Mouse (Mus musculus) adrenal gland (tissue): ENCODE data around the gene Dnah2.
"Not testable (repeated sequence)": the region's sequence is repeated elsewhere in the genome, so short reads cannot be mapped to it uniquely, and the experiment has no call there.

Experiments
- intact Hi-C: fragments of 180-260 bp; cut with DNase I; formaldehyde crosslinking; loops from one replicate; pipeline ENCODE4 v1.15.1; 2025

Dnah2 gene

DNA sequence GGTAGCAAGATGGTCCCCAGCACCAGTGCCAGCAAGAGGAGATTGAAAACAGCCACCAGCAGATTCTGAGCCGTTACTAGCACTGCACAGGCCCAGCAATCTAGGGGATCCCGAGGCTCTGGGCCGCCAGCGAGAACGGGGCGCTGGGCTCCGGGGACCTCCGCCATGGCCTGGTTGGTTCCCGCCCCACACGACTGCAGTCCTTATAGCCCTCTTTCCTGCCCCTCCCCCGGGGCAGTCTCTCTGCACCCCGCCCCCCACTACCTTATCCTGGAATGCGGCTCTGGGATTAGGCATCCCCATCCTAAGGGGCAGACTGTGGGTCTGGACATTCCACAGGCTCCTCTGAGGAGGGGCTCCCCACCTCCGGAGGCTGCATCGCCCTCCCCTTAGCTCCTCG is 150.9 kb downstream of the Dnah2 start, which contains the start of gene Tmem88:
TSS of gene Tmem88 (minus strand) at position 176 of the 400 bp plus-strand sequence.
- intact Hi-C loops = no loop called here

DNA sequence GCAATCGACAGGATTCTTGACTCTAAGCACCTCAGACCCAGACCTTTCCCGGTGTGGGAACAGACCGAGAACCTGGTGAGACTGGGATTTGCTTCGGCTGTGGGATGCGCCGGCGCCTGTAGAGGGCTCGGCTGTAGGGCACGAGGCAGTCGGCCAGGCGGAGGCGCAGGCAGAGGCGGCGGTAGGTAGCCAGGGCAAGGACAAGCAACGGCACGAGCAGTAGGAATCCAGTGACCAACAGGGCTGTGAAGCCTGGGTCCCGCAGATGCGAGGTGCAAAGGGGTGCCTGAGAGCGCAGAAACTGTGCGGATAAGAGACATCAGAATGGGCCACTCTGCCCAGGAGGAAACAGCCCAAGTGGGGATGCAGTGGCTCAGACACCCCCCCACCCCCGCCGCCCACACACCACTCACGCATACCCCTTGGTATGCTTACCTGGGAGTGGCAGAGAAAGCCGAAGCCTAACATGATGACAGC is 151.3 kb downstream of the Dnah2 start:
- intact Hi-C loops = no loop called here

DNA sequence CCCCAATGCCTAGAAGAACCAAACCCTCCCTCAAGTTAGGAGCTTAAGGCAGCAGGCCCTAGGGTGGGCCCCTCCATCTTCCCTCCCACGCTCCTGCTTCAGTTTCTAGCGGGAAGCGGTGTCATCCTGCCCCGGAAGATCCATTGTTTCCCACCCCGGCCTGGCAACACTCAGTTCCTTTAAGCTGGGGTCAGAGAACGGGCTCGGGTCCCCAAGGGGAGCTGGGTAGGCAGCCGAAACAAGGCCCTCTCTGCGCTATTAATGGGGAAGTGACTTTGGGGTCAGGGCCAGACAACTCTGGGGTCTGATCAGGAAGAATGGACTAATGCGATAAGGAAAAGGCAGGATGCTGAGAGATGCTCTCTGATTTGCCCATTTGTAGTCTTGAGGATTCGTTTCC is 152.1 kb downstream of the Dnah2 start:
- intact Hi-C loops = no loop called here

DNA sequence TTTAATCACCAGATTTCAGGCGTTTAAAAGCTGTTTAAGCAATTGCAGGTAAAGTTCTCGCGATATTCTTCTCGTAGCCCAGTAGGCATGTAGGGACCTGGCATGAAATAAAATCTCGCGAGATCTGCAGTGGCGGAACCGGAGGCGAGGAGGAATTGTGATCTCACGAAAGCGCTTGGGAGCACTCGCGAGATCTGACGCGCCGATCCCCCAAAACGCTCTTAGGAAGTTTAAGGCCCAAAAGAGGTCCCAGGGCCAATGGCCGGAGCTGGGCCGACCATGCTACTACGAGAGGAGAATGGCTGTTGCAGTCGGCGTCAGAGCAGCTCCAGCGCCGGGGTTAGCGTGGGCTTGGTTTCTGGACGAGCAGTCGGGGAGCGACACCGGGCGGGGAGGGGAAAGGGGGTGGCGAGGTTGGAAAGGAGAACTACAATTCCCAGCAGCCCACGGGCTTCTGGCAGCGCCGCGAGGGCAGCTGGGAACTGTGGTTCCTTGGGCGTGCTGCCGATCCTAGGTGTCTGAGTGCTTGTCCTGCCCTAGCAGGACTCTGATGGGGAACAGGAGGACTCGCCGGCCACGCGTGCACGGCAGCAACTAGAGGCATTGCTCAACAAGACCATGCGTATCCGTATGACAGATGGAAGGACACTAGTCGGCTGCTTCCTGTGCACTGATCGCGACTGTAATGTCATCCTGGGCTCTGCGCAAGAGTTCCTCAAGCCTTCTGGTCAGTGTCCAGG is 153.1 kb downstream of the Dnah2 start:
- intact Hi-C loops = no loop called here

DNA sequence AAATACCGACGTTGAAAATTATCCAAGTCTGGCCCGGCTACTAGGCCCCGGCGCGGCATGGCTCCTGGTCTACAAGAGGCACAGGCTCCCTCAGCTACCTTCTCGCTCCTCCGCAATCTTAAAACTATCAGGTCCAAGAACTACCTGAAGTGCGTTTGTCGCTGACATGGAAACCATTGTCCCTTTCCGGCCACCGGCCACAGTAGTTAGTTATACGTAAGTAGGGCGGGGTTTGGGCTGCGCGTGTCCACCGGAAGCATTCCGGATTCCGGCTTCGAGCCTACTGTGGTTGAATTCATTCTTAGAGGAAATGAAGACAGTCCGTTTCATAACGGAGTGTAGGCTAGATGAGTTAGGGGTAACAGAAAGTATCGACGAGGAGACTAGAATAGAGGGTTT is 153.7 kb downstream of the Dnah2 start, which contains the start of the genes Naa38 and Cyb5d1:
TSS of gene Naa38 (plus strand) at position 253 of the 399 bp plus-strand sequence.
TSS of gene Cyb5d1 (minus strand) at position 397 of the 399 bp plus-strand sequence.
- intact Hi-C loops = not testable (repeated sequence)

DNA sequence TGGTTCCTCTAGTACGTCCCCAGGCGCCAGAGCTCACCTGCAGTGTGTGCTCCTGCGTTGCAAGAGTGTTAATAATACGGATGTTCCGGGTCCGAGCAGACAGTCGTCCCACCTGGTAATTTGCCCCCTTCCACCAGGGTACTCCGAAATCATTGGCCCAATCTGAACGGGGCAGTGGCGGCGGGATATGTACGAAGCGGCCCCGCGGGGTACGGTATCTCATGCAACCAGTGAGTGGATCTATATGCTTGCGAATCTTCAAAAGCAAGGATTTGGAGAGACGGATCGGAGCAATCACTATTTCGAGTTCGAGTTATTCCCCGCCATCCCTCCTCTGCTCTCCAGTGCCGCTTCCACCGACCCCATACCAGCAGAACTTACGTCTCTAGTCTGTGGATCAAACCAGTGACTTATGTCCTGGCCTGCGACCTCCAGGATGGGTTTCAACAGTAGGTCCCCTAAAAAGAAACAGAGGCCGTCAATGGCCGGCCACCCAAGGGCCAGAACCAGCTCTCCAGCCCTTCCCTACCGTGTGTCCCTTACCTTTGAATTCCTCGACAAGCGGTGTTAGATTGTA is 154.2 kb downstream of the Dnah2 start:
- intact Hi-C loops = not testable (repeated sequence)

DNA sequence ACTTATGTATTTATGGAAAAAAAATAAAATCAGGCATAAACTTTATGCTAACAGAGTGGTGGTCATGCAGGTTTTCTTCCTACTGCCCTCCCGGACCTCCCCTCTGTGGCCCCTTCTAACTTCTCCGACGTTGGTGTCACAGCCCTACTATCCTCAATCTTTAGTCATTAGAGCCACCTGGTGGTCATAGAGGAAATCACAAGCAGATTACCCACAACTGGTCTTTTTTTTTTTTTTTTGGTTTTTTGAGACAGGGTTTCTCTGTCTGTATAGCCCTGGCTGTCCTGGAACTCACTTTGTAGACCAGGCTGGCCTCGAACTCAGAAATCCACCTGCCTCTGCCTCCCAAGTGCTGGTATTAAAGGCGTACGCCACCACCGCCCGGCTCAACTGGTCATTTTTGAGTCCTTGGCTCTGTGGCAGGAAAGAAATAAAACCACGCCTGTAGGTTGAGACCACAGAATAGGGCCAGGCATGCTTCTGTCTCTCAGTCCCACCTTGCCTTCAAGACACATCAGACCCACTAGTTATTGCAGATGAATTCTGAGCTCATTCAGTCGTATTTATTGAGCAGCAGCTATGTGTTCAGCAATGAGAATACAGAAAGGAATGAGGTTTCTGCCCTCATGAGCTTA is 158.4 kb downstream of the Dnah2 start:
- intact Hi-C loops = loop anchor here (2.0 kb wide), 1 partner anchor 118 kb away; no protein-coding TSS in a partner anchor

DNA sequence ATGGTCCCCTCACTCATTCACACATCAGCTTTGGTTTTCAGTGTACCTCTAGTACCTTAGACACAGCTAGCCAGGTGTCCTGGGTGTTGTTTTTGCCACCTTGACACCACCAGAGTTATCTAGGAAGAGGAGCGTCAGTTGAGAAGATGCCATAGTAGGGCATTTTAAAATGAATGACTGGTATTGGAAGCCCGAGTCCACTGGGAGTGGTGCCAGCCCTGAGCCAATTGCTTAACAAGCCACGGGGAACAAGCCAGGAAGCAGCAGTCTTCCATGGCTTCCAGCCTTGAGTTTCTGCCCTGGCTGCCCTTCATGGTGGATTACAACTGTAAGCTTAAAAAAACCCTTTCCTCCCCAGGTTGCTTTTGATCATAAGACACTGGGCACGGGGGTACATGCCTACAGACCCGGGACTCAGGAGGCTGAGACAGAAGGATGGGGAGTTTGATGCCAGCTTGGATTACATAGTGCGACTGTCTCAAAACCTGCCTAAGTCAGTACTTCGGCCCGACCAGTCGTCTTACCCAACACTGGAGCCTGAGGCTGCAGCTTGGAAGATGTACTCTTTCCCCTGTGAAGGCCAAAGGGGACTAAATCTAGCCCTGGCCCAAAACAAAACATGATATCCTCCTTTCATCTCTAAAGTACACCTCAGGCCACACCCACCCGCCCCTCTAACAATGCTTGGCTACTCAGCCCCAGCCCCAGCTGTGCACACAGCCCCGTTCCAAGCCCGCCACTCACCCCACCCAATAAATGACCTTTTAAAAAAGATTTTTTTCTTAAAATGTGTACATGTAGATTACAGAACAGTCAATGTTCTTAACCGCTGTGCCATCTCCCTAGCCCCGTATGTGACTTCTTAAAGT is 159.1 kb downstream of the Dnah2 start:
- intact Hi-C loops = loop anchor here (2.0 kb wide), 1 partner anchor 117 kb away; no protein-coding TSS in a partner anchor

DNA sequence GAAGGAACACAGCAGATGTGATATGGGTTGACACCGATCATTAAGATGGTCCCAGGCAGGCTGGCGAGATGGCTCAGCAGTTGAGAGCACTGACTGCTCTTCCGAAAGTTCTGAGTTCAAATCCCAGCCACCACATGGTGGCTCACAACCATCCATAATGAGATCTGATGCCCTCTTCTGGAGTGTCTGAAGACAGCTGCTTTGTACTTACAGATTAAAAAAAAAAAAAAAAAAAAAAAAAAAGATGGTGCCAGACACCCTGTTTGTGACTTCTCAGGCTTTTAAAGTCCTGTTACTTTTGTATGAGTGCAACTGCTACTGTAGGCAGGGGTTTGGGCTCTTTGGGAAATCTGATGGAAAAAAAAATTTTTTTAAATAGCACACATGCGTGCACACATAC is 160.2 kb downstream of the Dnah2 start:
- intact Hi-C loops = no loop called here

DNA sequence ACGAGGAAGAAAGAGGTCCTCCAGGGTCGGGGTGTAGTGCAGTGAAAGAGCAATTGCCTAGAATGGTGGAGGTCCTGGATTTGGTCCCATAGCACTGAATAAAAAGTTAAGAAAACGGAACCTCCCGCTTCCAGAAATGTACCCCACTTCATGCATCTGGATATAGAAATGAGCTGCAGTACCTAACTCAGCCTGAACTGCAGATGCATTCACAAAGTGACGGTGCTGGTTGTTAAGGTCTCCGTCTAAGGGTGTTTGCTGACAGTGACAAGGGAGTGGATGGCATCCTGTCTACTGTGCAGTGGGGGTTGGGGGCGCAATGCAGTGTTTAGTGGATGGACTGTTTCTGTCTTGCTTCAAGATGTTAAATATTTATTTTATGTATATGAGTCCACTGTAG is 162.2 kb downstream of the Dnah2 start:
- intact Hi-C loops = no loop called here

DNA sequence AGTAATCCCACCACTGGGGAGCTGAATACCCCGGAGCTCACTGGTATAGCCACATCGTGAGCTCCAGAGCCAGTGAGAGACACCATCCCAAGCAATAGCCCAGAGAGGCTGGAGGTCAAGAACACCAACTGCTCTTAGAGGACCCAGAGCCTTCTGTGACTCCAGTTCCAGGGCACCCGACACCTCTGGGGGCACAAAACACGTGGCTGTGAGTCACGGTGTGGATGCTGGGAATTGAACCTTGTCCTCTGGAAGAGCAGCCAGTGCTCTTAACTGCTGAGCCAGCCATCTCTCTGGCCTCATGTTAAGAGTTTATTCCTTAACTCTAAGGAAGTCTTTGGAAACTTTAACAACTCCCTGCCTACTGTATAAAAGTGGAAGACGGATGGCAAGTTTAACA is 163.9 kb downstream of the Dnah2 start:
- intact Hi-C loops = no loop called here

DNA sequence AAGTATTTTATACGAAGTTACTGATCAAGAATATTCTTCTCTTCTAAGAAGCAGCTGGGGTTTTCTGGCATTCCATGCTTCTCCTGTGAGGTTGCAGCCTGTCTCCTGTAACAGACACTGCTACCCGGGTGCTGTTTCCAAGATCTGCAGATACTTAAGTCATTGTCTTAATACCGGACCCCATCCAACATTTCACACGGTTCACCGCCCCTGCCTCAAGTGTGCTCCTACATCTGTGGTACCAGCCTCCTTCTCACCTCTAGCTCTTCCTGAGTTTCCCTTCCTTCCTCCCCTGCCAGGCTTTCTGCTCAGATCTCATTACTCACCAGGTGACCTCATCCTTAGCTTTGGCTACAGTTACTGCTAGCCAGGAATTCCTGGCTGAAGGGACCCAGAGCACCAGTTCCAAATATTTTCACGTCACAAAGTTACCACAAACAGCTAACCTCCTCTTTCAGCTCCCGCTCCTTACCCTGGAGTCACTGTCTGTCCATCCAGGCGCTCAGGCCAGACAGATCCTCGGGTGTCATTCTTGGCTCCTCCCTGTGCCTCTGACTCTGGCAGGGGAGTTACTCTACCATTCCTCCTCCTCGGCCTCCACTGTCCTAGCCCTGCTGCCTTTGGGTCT is 166.3 kb downstream of the Dnah2 start:
- intact Hi-C loops = no loop called here

DNA sequence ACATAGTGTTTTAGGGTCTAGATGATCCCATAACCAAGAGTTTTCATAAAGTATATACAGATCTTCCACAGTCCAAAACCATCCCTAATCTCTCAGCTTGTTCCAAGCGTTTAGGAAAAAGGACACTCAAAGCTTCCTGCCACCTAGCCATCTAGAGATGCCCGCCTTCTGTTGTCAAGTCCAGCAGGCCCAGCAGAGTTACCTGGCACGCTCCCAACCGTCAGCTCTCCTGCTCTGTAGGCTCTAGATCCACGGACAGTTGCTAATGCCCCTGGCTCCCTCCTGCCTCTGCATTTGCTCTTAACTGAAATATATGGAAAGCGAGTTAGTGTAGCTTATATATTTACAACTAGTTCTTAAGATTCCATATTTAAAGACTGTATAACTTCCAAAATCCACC is 167.6 kb downstream of the Dnah2 start:
- intact Hi-C loops = no loop called here

DNA sequence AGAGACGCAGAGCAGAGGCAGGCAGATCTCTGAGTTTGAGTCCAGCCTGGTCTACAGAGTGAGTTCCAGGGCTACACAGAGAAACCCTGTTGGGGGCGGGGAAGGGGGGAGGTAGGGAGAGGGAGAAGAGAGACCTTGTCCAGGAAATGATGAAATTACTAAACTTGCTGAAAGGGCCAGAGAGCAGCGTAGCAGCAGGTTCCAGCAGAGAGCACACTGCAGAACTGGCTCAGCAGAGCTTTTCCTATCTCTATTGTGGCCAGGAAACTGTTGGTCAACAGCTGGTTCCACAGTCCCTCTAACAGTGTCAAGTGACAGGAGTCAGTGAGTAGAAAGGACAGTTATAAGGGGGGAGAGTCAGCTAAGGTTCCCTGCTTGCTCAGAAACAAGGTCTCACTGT is 169.3 kb downstream of the Dnah2 start:
- intact Hi-C loops = no loop called here

DNA sequence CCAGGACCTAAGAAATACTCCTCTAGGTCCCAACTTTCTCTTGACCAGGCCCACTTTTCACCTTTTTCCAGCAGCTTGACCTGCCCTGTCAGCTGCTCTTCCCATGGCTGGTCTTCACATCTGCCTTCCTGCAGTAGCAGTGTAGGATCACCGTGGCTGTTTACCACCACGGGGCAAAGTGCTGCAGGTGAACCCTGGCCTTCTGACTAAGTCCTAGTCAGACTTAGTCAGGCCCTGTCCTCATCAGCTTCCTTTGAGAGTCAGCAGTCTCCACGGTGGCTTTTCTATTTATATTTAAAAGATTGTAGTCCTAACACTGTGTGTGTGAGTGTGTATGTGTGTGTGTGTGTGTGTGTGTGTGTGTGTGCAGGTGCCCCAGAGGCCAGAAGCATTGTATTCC is 171.1 kb downstream of the Dnah2 start:
- intact Hi-C loops = no loop called here

DNA sequence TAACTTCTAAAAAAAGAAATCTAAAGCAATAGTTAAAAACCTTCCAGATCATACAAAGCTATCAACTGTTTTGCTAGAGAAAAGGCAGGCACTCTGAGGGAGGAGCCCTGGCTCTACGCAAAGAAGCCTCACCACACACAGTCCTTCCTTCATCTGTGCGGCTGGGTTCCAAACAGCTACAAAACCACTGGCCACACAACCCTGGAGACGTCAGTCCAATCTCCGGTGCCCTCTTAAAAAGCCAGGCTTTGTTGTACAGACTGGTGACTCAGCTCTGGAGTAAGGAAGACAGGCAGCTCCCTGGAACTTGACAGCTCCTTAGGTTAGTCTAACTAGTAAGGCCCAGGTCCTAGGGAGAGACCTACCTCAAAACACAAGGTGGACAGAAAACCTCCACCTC is 173.3 kb downstream of the Dnah2 start:
- intact Hi-C loops = no loop called here

DNA sequence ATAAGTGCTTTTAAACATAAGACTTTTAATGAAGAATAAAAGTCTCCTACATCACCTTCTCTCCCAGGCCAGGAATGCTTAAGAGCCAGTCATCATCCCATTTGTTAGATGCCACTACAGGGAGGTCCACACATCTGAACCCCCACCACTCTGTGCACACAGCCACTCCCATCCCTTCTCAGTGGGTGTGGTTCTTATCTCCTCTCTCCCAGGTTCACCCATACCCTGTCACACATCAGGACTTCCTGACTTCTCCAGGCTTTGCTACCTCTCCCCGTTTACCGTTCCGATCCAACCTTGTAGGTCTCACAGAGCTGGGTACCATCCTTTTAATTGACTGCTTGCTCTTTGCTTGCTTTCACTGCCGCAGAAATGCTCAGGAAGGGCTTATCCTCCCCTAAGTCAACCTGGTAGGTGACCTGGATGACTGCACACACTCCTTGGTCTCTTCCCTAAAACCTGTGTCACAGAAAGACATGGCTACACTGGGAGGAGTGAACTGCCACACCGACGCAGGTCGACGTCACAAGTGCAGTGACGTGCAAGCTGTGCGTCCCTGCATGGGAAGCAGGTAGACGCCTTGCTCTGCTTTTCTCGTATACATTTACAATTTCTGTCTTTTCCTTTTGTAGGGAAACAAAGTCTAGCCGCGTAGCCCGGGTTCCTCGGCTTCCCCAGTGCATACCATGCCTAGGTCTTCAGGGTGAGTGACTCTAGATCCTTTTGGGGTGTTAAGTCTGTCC is 175.5 kb downstream of the Dnah2 start:
- intact Hi-C loops = loop anchor here (5.0 kb wide), 1 partner anchor 41 kb away; no protein-coding TSS in a partner anchor

DNA sequence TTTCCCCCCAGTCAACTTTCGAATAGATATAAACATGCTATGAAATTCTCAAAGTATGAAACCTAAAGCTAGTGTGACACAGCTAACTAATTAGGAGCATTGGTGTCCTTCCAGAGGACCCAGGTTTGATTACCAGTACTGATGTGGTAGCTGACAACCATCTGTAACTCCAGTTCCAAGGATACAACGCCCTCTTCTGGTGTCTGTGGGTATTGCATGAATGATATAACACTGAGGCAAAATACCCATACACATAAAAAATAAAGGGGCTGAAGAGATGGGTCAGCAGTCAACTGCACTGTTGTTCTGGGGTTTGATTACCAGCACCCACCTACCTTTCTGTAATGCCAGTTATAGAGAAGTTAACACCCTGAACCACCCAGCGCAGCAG is 176.1 kb downstream of the Dnah2 start:
- intact Hi-C loops = loop anchor here (5.0 kb wide), 1 partner anchor 40 kb away; no protein-coding TSS in a partner anchor

DNA sequence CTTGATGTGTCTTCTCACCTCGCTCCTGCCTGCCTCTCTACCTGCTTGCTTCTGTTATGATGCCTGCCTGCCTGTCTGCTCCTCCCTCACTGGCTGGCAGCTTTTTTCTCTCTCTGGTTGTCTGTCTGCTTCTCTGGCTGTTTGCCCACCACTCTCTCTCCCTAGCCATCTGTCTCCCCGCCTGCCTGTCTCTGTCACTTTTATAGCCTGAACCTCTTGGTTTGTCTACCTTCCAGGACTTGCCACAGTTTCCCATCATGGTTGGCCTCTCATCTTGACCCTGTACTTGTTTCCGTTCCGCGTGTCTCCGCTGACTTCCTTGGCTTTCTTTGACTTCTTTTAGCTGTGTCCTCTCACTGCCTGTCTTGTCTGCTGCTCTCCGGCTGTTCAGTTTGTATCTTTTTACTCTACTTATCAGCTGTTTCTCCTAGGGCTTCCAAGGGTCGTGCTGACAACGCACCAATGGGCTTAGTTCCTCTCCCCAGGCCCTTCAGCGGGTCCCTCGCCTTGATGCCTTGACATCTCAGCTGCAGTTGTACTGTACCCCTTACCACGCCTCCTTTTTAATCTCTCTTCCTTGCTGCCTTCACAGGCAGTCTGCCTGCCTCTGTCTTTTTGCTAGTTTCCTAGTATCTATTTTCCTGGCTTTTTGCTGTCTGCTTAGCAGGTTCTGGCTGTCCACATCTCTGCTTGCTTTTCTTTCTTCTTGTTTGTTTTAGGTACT is 176.7 kb downstream of the Dnah2 start:
- intact Hi-C loops = loop anchor here (5.0 kb wide), 1 partner anchor 40 kb away; no protein-coding TSS in a partner anchor
